Mouse (Mus musculus): ENCODE data around the gene Ica1l. TPM values are rescaled to one million over a fixed set of nuclear protein-coding genes. Genes with fewer than 3 reads are reported as not detected.

Gene Ica1l
- polyA plus RNA-seq, 1 experiment from 2014 or later: 2.2 TPM

Other genes starting within 250 kb of the Ica1l start
- 14.6 and 15.0 TPM in 2 replicates for gene Fam117b, start 130.2 kb downstream of the Ica1l start, polyA plus RNA-seq (2014; fragmentation: Nextera tagmentation; extraction: Ambion mirVana)
- gene Carf, start 55.1 kb upstream of the Ica1l start, polyA plus RNA-seq (2014; fragmentation: Nextera tagmentation; extraction: Ambion mirVana): 5.1 and 6.7 TPM in 2 replicates
- 54.1 and 59.0 TPM in 2 replicates for gene Wdr12, start 55.5 kb upstream of the Ica1l start, polyA plus RNA-seq (2014; fragmentation: Nextera tagmentation; extraction: Ambion mirVana)
- 6.3 and 6.7 TPM in 2 replicates for gene Nbeal1, start 137.4 kb upstream of the Ica1l start, polyA plus RNA-seq (2014; fragmentation: Nextera tagmentation; extraction: Ambion mirVana)